Mouse (Mus musculus): Measurements from ENCODE around the gene Ppp1r18. TPM values are rescaled to one million over a fixed set of nuclear protein-coding genes. Genes with fewer than 3 reads are reported as not detected.
"Not testable (repeated sequence)": the region's sequence is repeated elsewhere in the genome, so short reads cannot be mapped to it uniquely, and the experiment has no call there.

The Ppp1r18 gene
- polyA plus RNA-seq, 1 experiment from 2014 or later: 32.2 TPM

- peak overlapping the region; percentile 90 for H3K4me3 ChIP-seq
- peaks cover 31% of the 10 kb centered on the region for H3K36me3 ChIP-seq
- not testable (repeated sequence) for H3K27me3 ChIP-seq (ENCODE audit: insufficient read depth, poor library complexity, severe bottlenecking); H3K9me3 ChIP-seq; DNase-seq (ENCODE audit: low spot score)
- H3K27ac ChIP-seq: peak overlapping the region; percentile 99
- peaks cover 54% of the 10 kb centered on the region for H3K4me1 ChIP-seq (replicated peaks)
- WGBS: 59% methylated on average over 3 of the region's 3 CpGs
Measured at GRCm38 (mm10) chr17:35839002-35839401, 26.4 kb upstream of the Ppp1r18 start.

GRCm38 (mm10) chr17:35840561-35840960, 24.8 kb upstream of the Ppp1r18 start:
- H3K36me3 ChIP-seq: peaks cover 31% of the 10 kb centered on the region
- H3K4me3 ChIP-seq: peak overlapping the region; percentile 60
- WGBS: 57% methylated on average over 14 of the region's 14 CpGs
- peak overlapping the region; percentile 88 for H3K27ac ChIP-seq
- DNase-seq (ENCODE audit: low spot score): no peak
- no peaks in the 10 kb centered on the region for H3K9me3 ChIP-seq
- no peaks in the 10 kb centered on the region for H3K27me3 ChIP-seq (ENCODE audit: insufficient read depth, poor library complexity, severe bottlenecking)
- H3K4me1 ChIP-seq (replicated peaks): peaks cover 40% of the 10 kb centered on the region

GRCm38 (mm10) chr17:35841076-35841950, 24.1 kb upstream of the Ppp1r18 start, which contains the start of gene Mdc1:
TSS of gene Mdc1 (plus strand) at chr17:35841515.
- H3K9me3 ChIP-seq: no peaks in the 10 kb centered on the region
- H3K36me3 ChIP-seq: peaks cover 31% of the 10 kb centered on the region
- no peaks in the 10 kb centered on the region for H3K27me3 ChIP-seq (ENCODE audit: insufficient read depth, poor library complexity, severe bottlenecking)
- WGBS: under 1% methylated on average over 59 of the region's 59 CpGs
- H3K4me3 ChIP-seq: peak within 1 kb of the TSS; percentile 60
- peak within 1 kb of the TSS; percentile 88 for H3K27ac ChIP-seq
- peaks cover 32% of the 10 kb centered on the region for H3K4me1 ChIP-seq (replicated peaks)
- DNase-seq (ENCODE audit: low spot score): peak; percentile 99

- Histone ChIP-seq H3K36me3 (peaks cover 31% of the 10 kb centered on the region), H3K27me3 (ENCODE audit: insufficient read depth, poor library complexity, severe bottlenecking) (no peaks in the 10 kb centered on the region), H3K9me3 (no peaks in the 10 kb centered on the region), H3K27ac (peak overlapping the region; percentile 88), H3K4me3 (peak overlapping the region; percentile 60), H3K4me1 (replicated peaks) (peaks cover 30% of the 10 kb centered on the region)
- no peak for DNase-seq (ENCODE audit: low spot score)
- 19% methylated on average over 11 of the region's 11 CpGs for WGBS
Measured at GRCm38 (mm10) chr17:35842006-35842405, 23.4 kb upstream of the Ppp1r18 start.

GRCm38 (mm10) chr17:35843514-35843913, 21.9 kb upstream of the Ppp1r18 start:
- DNase-seq (ENCODE audit: low spot score): no peak
- no peak overlapping the region for H3K4me3 ChIP-seq
- 96% methylated on average over 3 of the region's 3 CpGs for WGBS

GRCm38 (mm10) chr17:35848112-35848511, 17.3 kb upstream of the Ppp1r18 start:
- peaks cover 4% of the 10 kb centered on the region for H3K4me1 ChIP-seq (replicated peaks)
- peaks cover 90% of the 10 kb centered on the region for H3K36me3 ChIP-seq
- no peaks in the 10 kb centered on the region for H3K9me3 ChIP-seq
- H3K27ac ChIP-seq: no peak overlapping the region
- no peak overlapping the region for H3K4me3 ChIP-seq
- no peaks in the 10 kb centered on the region for H3K27me3 ChIP-seq (ENCODE audit: insufficient read depth, poor library complexity, severe bottlenecking)
- no peak for DNase-seq (ENCODE audit: low spot score)
- WGBS: 80% methylated on average over 1 of the region's 1 CpGs

More at GRCm38 (mm10) chr17:35843514-35843913, 21.9 kb upstream of the Ppp1r18 start:
- Histone ChIP-seq H3K27me3 (ENCODE audit: insufficient read depth, poor library complexity, severe bottlenecking) (no peaks in the 10 kb centered on the region), H3K27ac (no peak overlapping the region), H3K9me3 (no peaks in the 10 kb centered on the region), H3K36me3 (peaks cover 46% of the 10 kb centered on the region), H3K4me1 (replicated peaks) (peaks cover 32% of the 10 kb centered on the region)

- DNase-seq (ENCODE audit: low spot score): no peak
- Histone ChIP-seq H3K4me1 (replicated peaks) (0 out of 2 replicates have a peak, but pooled peaks cover 3% of the 10 kb centered on the region), H3K36me3 (peaks cover 95% of the 10 kb centered on the region), H3K27me3 (ENCODE audit: insufficient read depth, poor library complexity, severe bottlenecking) (no peaks in the 10 kb centered on the region), H3K9me3 (no peaks in the 10 kb centered on the region), H3K4me3 (no peak overlapping the region), H3K27ac (no peak overlapping the region)
- WGBS: 94% methylated on average over 3 of the region's 3 CpGs
Measured at GRCm38 (mm10) chr17:35850974-35851373, 14.4 kb upstream of the Ppp1r18 start.

- Histone ChIP-seq H3K27ac (no peak overlapping the region), H3K4me1 (replicated peaks) (peaks cover 38% of the 10 kb centered on the region), H3K27me3 (ENCODE audit: insufficient read depth, poor library complexity, severe bottlenecking) (0 out of 2 replicates have a peak, but pooled peaks cover 4% of the 10 kb centered on the region), H3K9me3 (no peaks in the 10 kb centered on the region), H3K36me3 (peaks cover 58% of the 10 kb centered on the region), H3K4me3 (no peak overlapping the region)
- WGBS: 89% methylated on average over 1 of the region's 1 CpGs
- no peak for DNase-seq (ENCODE audit: low spot score)
Measured at GRCm38 (mm10) chr17:35859371-35859770, 6.0 kb upstream of the Ppp1r18 start.

GRCm38 (mm10) chr17:35859835-35860234, 5.6 kb upstream of the Ppp1r18 start:
- 71% methylated on average over 2 of the region's 2 CpGs for WGBS
- H3K27me3 ChIP-seq (ENCODE audit: insufficient read depth, poor library complexity, severe bottlenecking): 0 out of 2 replicates have a peak, but pooled peaks cover 4% of the 10 kb centered on the region
- H3K4me3 ChIP-seq: peak overlapping the region; percentile 1; the same call in 1 of the 2 replicates
- DNase-seq (ENCODE audit: low spot score): no peak
- no peaks in the 10 kb centered on the region for H3K9me3 ChIP-seq
- peaks cover 43% of the 10 kb centered on the region for H3K4me1 ChIP-seq (replicated peaks)
- H3K36me3 ChIP-seq: peaks cover 58% of the 10 kb centered on the region
- no peak overlapping the region for H3K27ac ChIP-seq

- no peak for DNase-seq (ENCODE audit: low spot score)
- WGBS: 5% methylated on average over 12 of the region's 12 CpGs
- Histone ChIP-seq H3K27me3 (ENCODE audit: insufficient read depth, poor library complexity, severe bottlenecking) (0 out of 2 replicates have a peak, but pooled peaks cover 4% of the 10 kb centered on the region), H3K36me3 (peaks cover 54% of the 10 kb centered on the region), H3K4me3 (peak overlapping the region; percentile 82), H3K27ac (peak overlapping the region; percentile 98), H3K9me3 (no peaks in the 10 kb centered on the region), H3K4me1 (replicated peaks) (peaks cover 53% of the 10 kb centered on the region)
Measured at GRCm38 (mm10) chr17:35860831-35861197, 4.6 kb upstream of the Ppp1r18 start.

GRCm38 (mm10) chr17:35861198-35861857, 4.1 kb upstream of the Ppp1r18 start, which contains the start of gene Nrm:
TSS of gene Nrm (plus strand) at chr17:35861318.
- peaks cover 58% of the 10 kb centered on the region for H3K4me1 ChIP-seq (replicated peaks)
- H3K9me3 ChIP-seq: no peaks in the 10 kb centered on the region
- H3K4me3 ChIP-seq: peak within 1 kb of the TSS; percentile 82
- 0 out of 2 replicates have a peak, but pooled peaks cover 4% of the 10 kb centered on the region for H3K27me3 ChIP-seq (ENCODE audit: insufficient read depth, poor library complexity, severe bottlenecking)
- peak within 1 kb of the TSS; percentile 98 for H3K27ac ChIP-seq
- H3K36me3 ChIP-seq: peaks cover 50% of the 10 kb centered on the region
- DNase-seq (ENCODE audit: low spot score): peak; percentile 93
- under 1% methylated on average over 47 of the region's 47 CpGs for WGBS

GRCm38 (mm10) chr17:35864832-35865353, 500 bp upstream of the Ppp1r18 start:
- Histone ChIP-seq H3K27me3 (ENCODE audit: insufficient read depth, poor library complexity, severe bottlenecking) (0 out of 2 replicates have a peak, but pooled peaks cover 4% of the 10 kb centered on the region), H3K27ac (peak overlapping the region; percentile 99), H3K9me3 (no peaks in the 10 kb centered on the region), H3K36me3 (peaks cover 34% of the 10 kb centered on the region), H3K4me3 (peak overlapping the region; percentile 83), H3K4me1 (replicated peaks) (peaks cover 92% of the 10 kb centered on the region)
- WGBS: 20% methylated on average over 10 of the region's 10 CpGs
- DNase-seq (ENCODE audit: low spot score): peak; percentile 21
